Mouse (Mus musculus) heart, adult 2 months (tissue): ENCODE data around the gene Slc24a2.

Experiments used
- CTCF ChIP-seq: fragments of 200-600 bp; IDR thresholded peaks from 2 replicates; pipeline ENCODE4 v1.8.1; 2022; ENCODE audit warnings: antibody characterized with exemption, mild to moderate bottlenecking, moderate library complexity
- EP300 ChIP-seq: fragments of 200-500 bp; IDR thresholded peaks from 2 replicates; pipeline ENCODE4 v1.6.1; 2011; ENCODE audit warnings: low read depth, low read length, control low read depth; ENCODE audit not compliant: insufficient read depth

GRCm38 (mm10) chr4:87132525-87132924 lies 97.8 kb downstream of the Slc24a2 start:
- TF ChIP-seq CTCF: no peak
- TF ChIP-seq EP300: no peak
